Mouse (Mus musculus) gastrocnemius, adult 2 months (tissue): Measurements from ENCODE around the gene Xkr7. TPM values are rescaled to one million over a fixed set of nuclear protein-coding genes. Genes with fewer than 3 reads are reported as not detected.

Experiments
- DNase-seq: peaks from one replicate; pipeline ENCODE4 v3.0.0; 2022
- H3K27ac ChIP-seq: fragments of 200-600 bp; 2 replicates; pipeline ENCODE4 v1.8.1; 2022; ENCODE audit warnings: mild to moderate bottlenecking
- H3K4me3 ChIP-seq: fragments of 200-600 bp; 2 replicates; pipeline ENCODE4 v1.8.1; 2022; ENCODE audit warnings: mild to moderate bottlenecking, moderate library complexity
- CTCF ChIP-seq: fragments of 200-600 bp; IDR thresholded peaks from 2 replicates; pipeline ENCODE4 v1.8.1; 2022; ENCODE audit warnings: antibody characterized with exemption, mild to moderate bottlenecking, moderate library complexity
- intact Hi-C: fragments of 180-260 bp; cut with DNase I; formaldehyde crosslinking; loops from one replicate; pipeline ENCODE4 v1.15.1; 2025
- long read RNA-seq, 2 experiments: library from polyadenylated mRNA; stranded (forward); transcript quantifications; one replicate each; pipeline ENCODE4 v2.0.0; 2021
- total RNA-seq, 2 experiments: library from RNA; stranded (reverse); gene quantifications; 2 replicates each; pipeline ENCODE4 v1.2.3; 2021

Gene Xkr7
- total RNA-seq, result not detected
- long read RNA-seq, experiment 1, result 0 reads
- long read RNA-seq, experiment 2, result 0 reads

DNA sequence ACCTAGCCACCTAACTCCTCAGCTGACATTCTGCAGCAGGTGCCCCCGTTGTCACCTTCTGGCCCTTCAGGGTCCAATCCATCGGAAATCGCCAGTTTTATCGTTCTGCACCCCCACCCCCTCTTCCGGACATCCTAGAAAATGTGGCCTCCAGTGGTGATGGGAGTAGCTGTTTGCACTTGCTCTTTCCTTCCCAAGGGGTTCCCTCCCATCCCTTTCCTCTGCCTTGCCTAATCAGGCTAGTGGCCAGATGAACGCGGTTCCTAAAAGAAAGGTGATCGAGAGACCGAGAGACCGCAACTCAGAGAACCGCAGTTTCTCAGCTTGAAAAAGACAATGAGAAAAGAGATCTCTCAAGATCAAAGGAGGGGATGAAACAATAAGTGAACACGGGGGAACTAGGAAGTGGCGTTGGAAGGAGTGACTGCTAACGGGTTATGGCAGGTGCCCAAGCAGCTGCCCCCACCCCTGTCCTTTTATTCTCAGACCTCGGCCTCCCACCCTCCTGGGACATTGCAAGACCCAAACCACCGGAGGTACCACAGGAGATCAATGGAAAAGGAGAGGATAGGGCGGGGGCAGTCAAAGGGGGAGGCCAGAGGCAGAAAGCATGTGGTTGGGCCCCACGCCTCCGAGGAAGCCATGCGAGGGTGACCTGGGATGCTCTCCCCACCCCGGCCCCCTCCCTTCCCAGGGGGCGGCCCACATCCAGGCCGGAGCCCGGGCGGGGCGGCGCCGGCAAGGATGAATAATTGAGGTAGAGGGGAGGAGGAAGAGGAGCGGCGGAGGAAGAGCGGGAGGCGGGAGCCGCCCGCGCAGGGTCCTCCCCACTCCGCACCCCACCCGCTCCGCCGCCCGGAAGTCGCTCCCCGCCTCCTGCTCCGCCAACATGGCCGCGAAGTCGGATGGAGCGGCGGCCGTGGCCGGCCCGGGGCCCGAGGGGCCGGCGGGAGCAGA, at the start of gene Xkr7:
Gene Xkr7 (plus strand): TSS at position 727 of the 957 bp plus-strand sequence.
- peak within 1 kb of the TSS; percentile 19 for H3K4me3 ChIP-seq
- intact Hi-C loops, result no loop called here
- DNase-seq, result no peak
- TF ChIP-seq CTCF, result no peak
- H3K27ac ChIP-seq, result no peak within 1 kb of the TSS

DNA sequence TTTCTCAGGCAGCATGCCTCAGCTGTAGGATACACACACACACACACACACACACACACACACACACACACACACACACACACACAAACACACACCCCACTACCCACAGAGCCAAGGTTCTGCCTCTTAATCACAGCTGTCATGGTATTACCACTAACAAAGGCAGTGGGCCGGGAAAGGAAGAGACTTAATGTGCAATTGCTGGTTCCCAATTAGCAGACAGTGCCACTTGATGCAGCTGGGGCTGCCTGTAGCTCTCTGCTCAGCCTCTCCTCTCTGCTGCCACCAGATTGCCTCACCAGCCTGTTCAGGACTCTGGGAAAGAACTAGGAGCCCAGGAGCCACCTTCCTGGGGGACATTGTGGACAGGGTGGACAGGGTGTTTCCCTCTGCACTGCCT, 46.1 kb upstream of the Xkr7 start:
- DNase-seq, result no peak
- TF ChIP-seq CTCF, result no peak
- intact Hi-C loops, result no loop called here
- Histone ChIP-seq H3K4me3 (no peak overlapping the region), H3K27ac (no peak overlapping the region)

GRCm38 (mm10) chr2:152991529-152991928, 40.1 kb upstream of the Xkr7 start:
- Histone ChIP-seq H3K4me3 (no peak overlapping the region), H3K27ac (no peak overlapping the region)
- no peak for DNase-seq
- intact Hi-C loops, result no loop called here
- TF ChIP-seq CTCF, result no peak

DNA sequence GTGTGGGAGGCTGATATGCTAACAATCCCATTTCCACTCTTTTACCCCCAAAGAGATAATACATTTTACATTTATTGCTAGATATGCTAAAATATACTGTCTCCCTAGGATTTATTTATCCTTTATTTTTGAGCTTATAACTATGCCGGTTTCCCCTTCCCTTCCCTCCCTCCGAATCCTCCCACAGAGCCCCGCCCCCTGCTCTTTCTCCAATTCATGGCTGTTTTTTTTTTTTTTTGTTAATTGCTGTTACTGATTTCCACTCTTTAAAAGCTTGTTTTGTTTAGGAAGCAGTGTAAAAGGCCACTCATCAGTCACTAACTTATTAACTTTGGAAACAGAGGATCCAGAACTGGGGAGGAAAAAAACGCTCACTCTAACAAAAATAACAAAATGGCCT, 34.6 kb upstream of the Xkr7 start:
- DNase-seq, result no peak
- Histone ChIP-seq H3K4me3 (no peak overlapping the region), H3K27ac (no peak overlapping the region)
- intact Hi-C loops, result no loop called here
- TF ChIP-seq CTCF, result no peak

DNA sequence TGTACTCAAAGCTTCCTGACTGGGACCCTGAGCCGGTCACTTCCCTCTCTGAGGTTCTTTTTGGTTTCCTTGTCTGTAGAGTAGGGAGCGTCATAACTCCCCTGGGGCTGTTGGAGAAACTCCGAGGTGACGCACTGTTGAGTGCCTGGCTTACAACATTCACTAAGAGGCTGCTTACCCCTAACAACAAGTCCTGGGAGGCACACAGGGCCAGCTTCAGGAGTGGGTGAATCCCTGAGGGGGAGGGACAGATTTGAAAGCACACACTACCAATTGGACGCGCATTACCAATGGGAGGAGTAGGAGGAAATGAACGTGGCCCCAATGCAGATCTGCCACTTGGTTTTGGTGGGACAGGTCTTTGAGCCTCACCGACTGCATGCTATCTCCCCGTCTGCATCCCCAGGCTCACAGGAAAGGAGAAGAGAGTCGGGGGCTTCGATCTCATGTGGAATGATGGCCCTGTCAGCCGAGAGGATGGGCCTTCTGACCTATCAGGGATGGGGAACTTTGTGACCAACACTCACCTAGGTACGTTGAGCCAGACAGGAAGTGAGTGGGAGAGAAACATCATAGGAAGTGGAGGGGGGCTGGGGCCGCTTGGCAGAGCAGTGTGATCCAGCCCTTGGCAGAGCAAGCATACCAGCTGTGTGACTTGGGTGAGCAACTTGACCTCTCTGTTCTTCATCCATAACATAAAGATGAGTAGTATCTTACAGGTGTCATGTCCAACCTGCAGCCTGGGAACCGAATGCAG, 29.0 kb upstream of the Xkr7 start:
- H3K27ac ChIP-seq, result no peak overlapping the region
- intact Hi-C loops, result no loop called here
- no peak overlapping the region for H3K4me3 ChIP-seq
- DNase-seq, result no peak
- no peak for TF ChIP-seq CTCF

DNA sequence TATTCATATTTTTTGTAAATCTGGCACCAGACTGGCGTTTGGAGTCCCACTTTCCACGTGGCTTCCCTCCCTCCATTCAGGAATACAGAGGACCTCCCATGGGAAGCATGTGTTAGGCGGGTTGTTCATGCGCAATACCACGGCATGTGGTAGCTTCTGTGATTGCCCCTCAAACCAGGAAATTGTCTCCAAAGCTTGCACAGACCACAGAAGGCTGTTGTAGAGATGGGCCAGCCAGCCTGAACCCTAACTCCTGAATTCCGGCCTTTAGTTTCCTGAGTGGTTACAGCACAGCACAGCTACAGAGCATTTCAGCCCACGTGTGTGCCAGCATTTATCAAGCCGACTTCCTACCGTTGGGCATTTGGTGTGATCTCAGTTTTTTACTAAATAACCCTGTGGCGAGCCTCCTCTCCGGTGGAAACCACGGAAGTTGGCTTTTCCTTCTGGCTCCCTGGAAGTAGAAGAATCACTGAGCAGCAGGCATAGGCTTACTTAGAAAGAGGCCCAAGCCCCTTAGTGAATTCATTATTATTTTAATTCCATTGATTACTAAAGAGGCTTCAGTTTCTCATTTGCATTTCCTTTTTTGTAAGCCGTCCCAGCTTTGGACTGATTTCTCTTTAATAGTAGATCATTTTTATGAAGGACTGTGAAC, 27.8 kb upstream of the Xkr7 start:
- H3K27ac ChIP-seq, result no peak overlapping the region
- intact Hi-C loops, result no loop called here
- TF ChIP-seq CTCF, result no peak
- no peak overlapping the region for H3K4me3 ChIP-seq
- DNase-seq, result no peak

GRCm38 (mm10) chr2:153005981-153006380, 25.7 kb upstream of the Xkr7 start:
- no peak for DNase-seq
- Histone ChIP-seq H3K4me3 (no peak overlapping the region), H3K27ac (no peak overlapping the region)
- TF ChIP-seq CTCF, result no peak
- intact Hi-C loops, result no loop called here

DNA sequence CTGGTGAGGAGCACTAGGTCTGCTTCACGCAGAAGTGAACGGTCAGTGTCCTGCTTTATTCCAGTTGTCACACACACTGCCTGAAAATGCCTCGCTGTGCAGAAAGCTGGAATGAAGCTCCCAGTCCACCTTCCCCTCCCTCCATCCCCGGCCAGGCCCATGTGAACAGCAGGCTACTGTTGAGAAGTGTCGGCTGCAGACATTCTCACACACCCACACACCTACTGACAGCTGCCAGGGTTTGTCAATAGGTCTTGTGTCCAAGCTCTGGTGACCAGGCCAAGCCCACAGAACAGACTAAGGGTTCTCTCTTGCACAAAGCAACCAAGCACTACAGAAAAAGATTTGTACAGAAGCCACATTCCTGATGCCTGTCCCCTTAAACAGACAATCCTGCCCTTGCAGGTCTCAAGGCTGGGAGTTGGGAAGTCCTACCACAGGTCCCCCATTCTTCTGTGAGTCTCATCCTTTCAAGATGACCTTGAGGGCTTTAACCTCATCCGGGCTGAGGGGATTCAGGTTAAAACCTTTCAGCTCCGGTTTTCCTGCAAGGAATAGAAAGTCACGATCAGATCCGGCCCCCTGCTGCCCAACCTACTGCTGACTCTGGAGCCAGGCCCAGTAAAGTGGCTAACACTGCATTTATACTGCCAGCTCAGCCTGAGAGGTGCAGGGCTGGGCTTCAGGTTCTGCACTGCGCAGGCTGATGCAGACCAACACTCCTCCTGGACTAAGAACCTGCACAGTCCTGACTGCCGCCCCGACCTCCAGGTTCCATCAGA, 22.3 kb upstream of the Xkr7 start:
- no peak overlapping the region for H3K4me3 ChIP-seq

GRCm38 (mm10) chr2:153013724-153014515, 17.7 kb upstream of the Xkr7 start:
- DNase-seq, result no peak
- intact Hi-C loops, result loop anchor here (2.0 to 10.0 kb wide), 3 partner anchors 99 to 339 kb away; partner anchors contain the start of gene Bcl2l1

More for the DNA sequence above, 22.3 kb upstream of the Xkr7 start:
- intact Hi-C loops, result no loop called here
- peak overlapping the region; percentile 20; the same call in 1 of the 2 replicates for H3K27ac ChIP-seq
- no peak for DNase-seq
- no peak for TF ChIP-seq CTCF

GRCm38 (mm10) chr2:153014758-153015593, 16.7 kb upstream of the Xkr7 start, which contains the start of gene Pdrg1:
TSS of gene Pdrg1 (minus strand) at chr2:153015427.
- Histone ChIP-seq H3K27ac (peak within 1 kb of the TSS; percentile 92), H3K4me3 (peak within 1 kb of the TSS; percentile 86)
- peak; percentile 96 for DNase-seq
- intact Hi-C loops, result loop anchor here (2.0 to 10.0 kb wide), 3 partner anchors 100 to 340 kb away; partner anchors contain the start of gene Bcl2l1
- no peak; the same call in 1 of the 2 replicates for TF ChIP-seq CTCF

More at GRCm38 (mm10) chr2:153013724-153014515, 17.7 kb upstream of the Xkr7 start:
- no peak for TF ChIP-seq CTCF
- Histone ChIP-seq H3K4me3 (peak overlapping the region; percentile 86), H3K27ac (no peak overlapping the region)
